Mouse (Mus musculus) embryonic facial prominence, embryonic 11.5 days (tissue): ENCODE measurements around the gene Psmb5. TPM values are rescaled to one million over a fixed set of nuclear protein-coding genes. Genes with fewer than 3 reads are reported as not detected.

Source experiments
- ATAC-seq: fragments of 200-750 bp; cut with Nextera tagmentation; replicated peaks from 2 replicates; pipeline ENCODE4 v1.8.0; 2017; ENCODE audit warnings: low read depth; ENCODE audit not compliant: insufficient number of reproducible peaks, low FRiP score, low TSS enrichment
- DNase-seq: peaks from one replicate; pipeline ENCODE4 v3.0.0-alpha.2; 2015; ENCODE audit warnings: low spot score
- H3K27ac ChIP-seq: fragments of 300-500 bp; sonication (generic); replicated peaks from 2 replicates; pipeline ENCODE4 v1.5.1; 2014; ENCODE audit warnings: mild to moderate bottlenecking, low read depth, low read length, control low read depth
- H3K27me3 ChIP-seq: fragments of 300-500 bp; sonication (generic); 2 replicates; pipeline ENCODE4 v1.6.1; 2014; ENCODE audit warnings: mild to moderate bottlenecking, low read length, moderate library complexity, mixed read lengths; ENCODE audit not compliant: control insufficient read depth, insufficient read depth
- H3K36me3 ChIP-seq: fragments of 300-500 bp; sonication (generic); replicated peaks from 2 replicates; pipeline ENCODE4 v1.6.1; 2014; ENCODE audit warnings: low read depth, mild to moderate bottlenecking, low read length, moderate library complexity, mixed read lengths; ENCODE audit not compliant: control insufficient read depth, insufficient read depth
- H3K4me1 ChIP-seq: fragments of 300-500 bp; sonication (generic); 2 replicates; pipeline ENCODE4 v1.6.1; 2014; ENCODE audit warnings: low read length, mixed read lengths; ENCODE audit not compliant: control insufficient read depth, insufficient read depth
- H3K4me2 ChIP-seq: fragments of 300-500 bp; sonication (generic); 2 replicates; pipeline ENCODE4 v1.6.1; 2014; ENCODE audit warnings: low read depth, mild to moderate bottlenecking, control low read depth, low read length, moderate library complexity
- H3K4me3 ChIP-seq: fragments of 300-500 bp; sonication (generic); 2 replicates; pipeline ENCODE4 v1.5.1; 2014; ENCODE audit warnings: low read depth, low read length, control low read depth
- H3K9ac ChIP-seq: fragments of 300-500 bp; sonication (generic); replicated peaks from 2 replicates; pipeline ENCODE4 v1.6.1; 2014; ENCODE audit warnings: mild to moderate bottlenecking, control low read depth, low read length
- H3K9me3 ChIP-seq: fragments of 300-500 bp; sonication (generic); replicated peaks from 2 replicates; pipeline ENCODE4 v1.6.1; 2016; ENCODE audit warnings: mild to moderate bottlenecking, low read length, inconsistent platforms, mixed read lengths; ENCODE audit not compliant: control insufficient read depth
- WGBS: fragments of 180-500 bp; shearing (Covaris S2); extraction: QIAGEN DNeasy Blood & Tissue Kit; methylation state at CpG from one replicate; pipeline ENCODE4 v1.1.7; 2014; 5-methylcytosine and 5-hydroxymethylcytosine counted together
- polyA plus RNA-seq: library from polyadenylated mRNA; unstranded; fragments of >200 nt; fragmentation: Nextera tagmentation; extraction: Ambion mirVana; gene quantifications from 2 replicates; pipeline ENCODE4 v1.2.1, GENCODE M21; 2014

The Psmb5 gene
- polyA plus RNA-seq: 404 and 462 TPM in 2 replicates

DNA sequence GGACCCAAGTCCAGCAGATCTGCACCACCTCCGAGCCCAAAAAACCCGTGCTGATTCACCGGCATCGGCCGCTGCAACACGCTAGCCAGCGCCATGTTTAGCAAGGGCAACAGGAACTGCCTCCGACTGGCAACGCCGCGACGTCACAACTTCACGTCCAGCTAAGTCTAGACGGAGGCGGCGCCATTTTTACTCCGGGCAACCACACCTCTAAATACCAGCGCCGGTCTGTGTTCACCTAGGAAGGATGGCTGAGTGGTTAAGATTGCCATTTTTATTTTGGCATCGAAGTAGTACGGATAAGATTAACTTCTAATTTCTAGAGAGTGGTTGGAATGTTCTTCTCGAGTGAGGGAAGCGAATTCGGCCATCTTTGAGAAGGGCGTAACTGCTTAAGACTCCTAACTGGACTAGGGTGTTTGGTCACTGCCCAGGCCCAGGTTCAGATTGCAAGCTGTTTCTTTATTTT is at the start of gene Psmb5:
Psmb5 (minus strand) TSS at position 126 of the 469 bp plus-strand sequence.
- Histone ChIP-seq H3K27ac (peak within 1 kb of the TSS; percentile 52), H3K4me2 (peak within 1 kb of the TSS; percentile 67), H3K4me1 (no peaks in the 10 kb centered on the region), H3K4me3 (peak within 1 kb of the TSS; percentile 87), H3K9ac (peak within 1 kb of the TSS; percentile 90), H3K9me3 (no peaks in the 10 kb centered on the region), H3K27me3 (no peaks in the 10 kb centered on the region), H3K36me3 (peaks cover 2% of the 10 kb centered on the region)
- peak; percentile 77 for ATAC-seq
- DNase-seq: peak; percentile 94
- WGBS: under 1% methylated on average over 25 of the region's 25 CpGs

DNA sequence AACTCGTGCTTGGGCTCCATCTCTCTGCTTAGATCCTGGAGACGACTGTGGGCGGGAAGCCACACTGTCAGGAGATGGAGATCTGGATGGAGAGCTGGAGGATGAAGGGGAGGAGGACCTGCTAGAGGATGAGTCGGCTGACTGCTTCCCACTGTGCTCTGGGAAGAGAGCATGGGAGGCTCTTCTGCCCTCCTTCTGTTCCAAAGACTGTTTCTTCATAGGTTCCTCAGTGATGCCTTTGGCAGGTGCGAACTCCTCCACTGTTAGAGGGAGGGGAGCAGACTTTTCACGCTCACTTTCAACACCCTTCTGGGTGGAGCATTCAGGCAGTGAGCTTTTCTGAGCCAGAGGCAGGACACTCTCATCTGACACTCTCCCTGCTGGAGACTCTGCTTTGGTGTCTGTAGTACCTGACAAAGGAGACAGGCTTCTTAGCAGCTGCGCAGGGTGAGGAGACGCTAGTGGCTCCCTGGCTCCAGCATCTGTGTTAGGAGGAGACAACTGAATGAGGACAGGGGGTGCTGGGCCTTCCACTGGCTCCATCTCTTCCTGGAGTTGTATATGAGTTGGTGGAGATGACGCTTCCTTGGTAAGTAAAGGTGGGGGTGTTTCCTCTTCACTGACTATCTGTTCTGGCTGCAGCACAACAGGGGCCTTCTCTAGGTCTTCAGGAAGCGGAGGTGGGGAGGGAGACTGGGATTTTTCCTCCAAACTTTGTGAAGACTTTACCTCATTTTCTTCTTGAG is 46.8 kb upstream of the Psmb5 start:
- Histone ChIP-seq H3K9me3 (no peaks in the 10 kb centered on the region), H3K27ac (no peak overlapping the region), H3K36me3 (peaks cover 26% of the 10 kb centered on the region), H3K9ac (no peak overlapping the region), H3K4me2 (no peak overlapping the region), H3K4me1 (no peaks in the 10 kb centered on the region), H3K4me3 (no peak overlapping the region), H3K27me3 (no peaks in the 10 kb centered on the region)
- ATAC-seq: no peak
- no peak for DNase-seq
- WGBS: 94% methylated on average over 10 of the region's 10 CpGs

DNA sequence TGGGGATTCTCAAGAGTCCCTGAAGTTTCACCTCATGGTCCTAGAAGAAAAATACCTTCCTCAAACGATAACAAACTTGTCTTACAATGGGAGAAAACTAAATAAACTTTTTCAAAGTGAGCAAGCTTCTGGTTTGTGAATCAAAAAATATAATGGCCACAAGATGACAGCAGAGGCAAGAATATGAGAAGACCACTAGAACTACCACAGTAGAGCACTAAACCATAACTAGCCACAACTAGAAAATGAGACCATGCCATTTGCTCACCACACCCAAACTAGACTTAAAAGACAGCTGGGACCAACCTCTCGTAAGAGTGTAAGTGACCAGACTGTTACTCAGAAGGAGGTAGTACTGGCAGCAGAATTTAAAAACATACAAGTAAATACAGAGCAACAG is 42.2 kb upstream of the Psmb5 start:
- Histone ChIP-seq H3K4me3 (no peak overlapping the region), H3K4me1 (no peaks in the 10 kb centered on the region), H3K27me3 (no peaks in the 10 kb centered on the region), H3K9ac (no peak overlapping the region), H3K4me2 (no peak overlapping the region), H3K36me3 (peaks cover 23% of the 10 kb centered on the region), H3K27ac (no peak overlapping the region), H3K9me3 (no peaks in the 10 kb centered on the region)
- ATAC-seq (no peak), DNase-seq (no peak)
- 91% methylated on average over 2 of the region's 2 CpGs for WGBS

DNA sequence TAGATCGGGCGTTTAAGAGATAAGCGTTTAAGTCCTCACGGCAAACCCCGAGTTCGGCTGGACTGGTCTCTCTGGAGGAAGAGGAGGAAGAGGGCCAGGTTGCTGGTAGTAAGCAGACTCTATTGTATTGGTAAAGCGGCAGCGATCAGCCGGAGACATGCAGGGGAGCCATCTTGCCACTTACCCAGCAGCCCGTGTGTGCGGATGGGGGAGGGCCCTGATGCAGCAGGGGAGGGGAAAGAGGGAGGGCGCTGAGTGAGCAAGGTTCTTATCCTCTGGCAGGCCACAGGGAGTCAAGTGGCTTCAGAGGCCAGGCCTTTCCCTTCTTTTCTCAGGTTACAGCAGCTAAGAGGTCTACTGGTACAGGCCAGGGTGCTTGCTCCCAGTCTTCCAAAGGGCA is 35.7 kb upstream of the Psmb5 start:
- Histone ChIP-seq H3K27ac (peak overlapping the region; percentile 52), H3K9ac (peak overlapping the region; percentile 89), H3K9me3 (no peaks in the 10 kb centered on the region), H3K4me3 (peak overlapping the region; percentile 75), H3K4me1 (peaks cover 3% of the 10 kb centered on the region), H3K4me2 (peak overlapping the region; percentile 79), H3K36me3 (peaks cover 3% of the 10 kb centered on the region), H3K27me3 (no peaks in the 10 kb centered on the region)
- DNase-seq (peak; percentile 94), ATAC-seq (peak; percentile 77)
- WGBS: 0% methylated on average over 12 of the region's 12 CpGs

DNA sequence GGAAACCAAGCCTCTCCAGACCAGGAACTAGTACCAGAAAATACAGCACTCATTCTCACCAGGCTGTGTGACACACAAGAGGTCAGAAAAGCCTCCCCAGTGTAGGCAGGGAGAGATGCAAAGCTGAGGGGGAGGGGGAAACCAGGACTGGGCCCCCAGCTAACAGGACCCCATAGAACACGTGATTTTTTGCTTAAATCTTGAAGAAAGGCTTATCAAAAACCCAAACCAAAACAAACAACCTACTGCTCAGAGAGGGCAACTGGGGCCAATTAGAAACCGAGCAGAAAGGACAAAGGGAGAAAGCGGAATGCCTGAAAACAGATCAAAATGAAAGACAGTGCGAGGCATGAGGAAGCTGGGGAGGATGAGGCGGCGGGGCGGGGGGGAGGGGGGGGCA is 35.0 kb upstream of the Psmb5 start:
- Histone ChIP-seq H3K4me2 (peak overlapping the region; percentile 79), H3K4me1 (peaks cover 3% of the 10 kb centered on the region), H3K27ac (peak overlapping the region; percentile 52), H3K36me3 (peaks cover 5% of the 10 kb centered on the region), H3K27me3 (no peaks in the 10 kb centered on the region), H3K9ac (peak overlapping the region; percentile 89), H3K9me3 (no peaks in the 10 kb centered on the region), H3K4me3 (peak overlapping the region; percentile 75)
- peak; percentile 44 for DNase-seq
- no peak for ATAC-seq
- 0% methylated on average over 7 of the region's 7 CpGs for WGBS

DNA sequence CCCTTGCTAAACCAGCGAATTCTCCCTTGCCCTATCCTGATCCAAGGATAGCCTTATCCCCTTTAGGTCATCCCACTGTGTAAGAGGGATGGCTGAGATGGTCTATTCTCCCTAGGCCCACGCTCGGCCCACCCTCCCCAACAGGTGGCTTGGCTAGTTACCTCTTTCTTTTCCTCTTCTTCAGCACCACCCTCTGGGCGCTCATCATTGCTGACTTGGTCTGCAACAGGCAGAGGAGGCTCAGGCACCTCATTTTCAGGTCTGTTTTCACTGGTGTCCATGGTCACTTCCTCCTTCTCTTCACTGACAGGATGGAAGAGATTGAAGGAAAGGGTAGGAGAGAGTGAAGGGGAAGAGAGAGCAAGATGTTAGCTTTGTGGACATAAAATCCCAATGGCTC is 33.7 kb upstream of the Psmb5 start:
- DNase-seq (no peak), ATAC-seq (no peak)
- Histone ChIP-seq H3K27ac (no peak overlapping the region), H3K4me3 (no peak overlapping the region), H3K4me2 (no peak overlapping the region), H3K4me1 (peaks cover 3% of the 10 kb centered on the region), H3K27me3 (no peaks in the 10 kb centered on the region), H3K36me3 (peaks cover 9% of the 10 kb centered on the region), H3K9me3 (no peaks in the 10 kb centered on the region), H3K9ac (no peak overlapping the region)
- 76% methylated on average over 4 of the region's 4 CpGs for WGBS

DNA sequence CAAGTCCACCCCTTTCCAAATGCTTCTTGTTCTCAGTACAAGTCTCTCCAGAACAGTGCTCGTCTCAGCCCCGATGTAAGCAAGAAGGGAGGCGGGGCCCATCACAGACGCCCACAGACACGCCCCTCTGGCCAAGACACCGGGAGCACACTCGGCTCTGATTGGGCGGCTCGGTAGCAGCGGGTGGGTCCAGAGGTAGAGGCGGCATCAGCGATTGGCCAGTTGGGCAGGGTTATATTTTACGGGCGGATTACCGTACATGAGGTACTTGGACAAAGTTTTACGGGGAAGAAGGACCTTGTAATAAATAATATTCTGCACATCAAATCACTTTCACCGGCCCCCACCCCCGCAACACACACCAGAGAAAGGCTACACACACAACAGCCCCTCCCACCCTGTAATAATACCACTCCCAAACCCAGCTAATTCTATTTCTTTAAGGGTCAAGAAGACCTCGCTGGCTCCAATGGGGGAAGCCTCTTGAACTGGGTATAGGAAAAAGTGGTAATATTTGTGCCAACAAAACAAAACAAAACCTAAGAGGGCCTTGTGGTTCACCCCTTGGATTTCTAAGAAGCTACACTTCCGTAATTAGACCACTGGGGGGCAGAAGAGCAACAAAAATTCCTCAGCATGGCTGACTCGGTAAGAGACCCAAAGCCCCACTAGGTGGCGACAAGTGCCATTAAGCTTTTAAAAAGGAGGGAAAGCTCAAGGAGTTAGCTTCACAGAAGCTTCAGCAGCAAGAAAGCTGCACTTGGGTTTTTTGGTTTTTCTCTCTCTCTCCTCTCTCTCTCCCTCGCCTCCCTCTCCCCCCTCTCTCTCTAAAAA is 33.0 kb upstream of the Psmb5 start:
- H3K27ac ChIP-seq: no peak overlapping the region
- peak; percentile 98 for DNase-seq
- H3K27me3 ChIP-seq: no peaks in the 10 kb centered on the region
- H3K36me3 ChIP-seq: peaks cover 15% of the 10 kb centered on the region
- H3K4me2 ChIP-seq: no peak overlapping the region
- no peak overlapping the region for H3K4me3 ChIP-seq
- H3K9ac ChIP-seq: no peak overlapping the region
- no peaks in the 10 kb centered on the region for H3K9me3 ChIP-seq
- WGBS: 67% methylated on average over 23 of the region's 23 CpGs
- H3K4me1 ChIP-seq: peaks cover 3% of the 10 kb centered on the region
- ATAC-seq: 0 out of 2 replicates have a peak, but pooled peaks have one; percentile 10

DNA sequence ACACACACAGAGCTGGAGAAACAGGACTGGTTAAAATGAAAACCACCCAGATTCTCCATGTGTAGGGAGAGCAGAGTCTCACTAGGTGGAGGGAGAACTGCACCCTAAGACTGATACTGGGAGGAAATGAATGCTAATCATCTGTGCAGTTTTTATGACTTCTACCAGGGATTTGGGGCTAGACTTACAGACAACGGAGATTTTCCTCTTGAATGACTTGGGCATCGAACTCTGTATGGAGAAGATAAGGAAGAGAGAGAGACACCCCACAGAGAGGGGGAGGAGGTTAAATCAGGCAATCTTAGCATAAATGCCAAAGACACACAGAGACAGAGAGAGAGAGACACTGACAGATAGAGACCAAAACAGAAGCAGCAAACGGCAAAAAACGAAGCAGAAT is 30.1 kb upstream of the Psmb5 start:
- no peak overlapping the region for H3K4me2 ChIP-seq
- H3K36me3 ChIP-seq: peaks cover 34% of the 10 kb centered on the region
- ATAC-seq: no peak
- no peak overlapping the region for H3K27ac ChIP-seq
- H3K9ac ChIP-seq: no peak overlapping the region
- no peaks in the 10 kb centered on the region for H3K27me3 ChIP-seq
- 80% methylated on average over 4 of the region's 4 CpGs for WGBS
- DNase-seq: no peak
- H3K9me3 ChIP-seq: no peaks in the 10 kb centered on the region
- no peak overlapping the region for H3K4me3 ChIP-seq
- peaks cover 3% of the 10 kb centered on the region for H3K4me1 ChIP-seq
